Mouse (Mus musculus) heart, embryonic 12.5 days (tissue): ENCODE measurements at regions not wholly inside any gene's neighbourhood (a gene's known extent, or its start where the extent isn't known, plus 50 kb on each side); places are given as distances from the start of the nearest gene placed in this dataset.

Experiments used
- ATAC-seq: fragments of 200-750 bp; cut with Nextera tagmentation; 2 replicates; pipeline ENCODE4 v1.8.0; 2017; ENCODE audit warnings: moderate TSS enrichment, moderate library complexity; ENCODE audit not compliant: insufficient number of reproducible peaks, low FRiP score
- H3K27ac ChIP-seq: fragments of 300-500 bp; sonication (generic); 2 replicates; pipeline ENCODE4 v1.5.1; 2016; ENCODE audit warnings: mild to moderate bottlenecking, moderate library complexity; ENCODE audit not compliant: poor library complexity, severe bottlenecking
- H3K27me3 ChIP-seq: fragments of 300-500 bp; sonication (generic); replicated peaks from 2 replicates; pipeline ENCODE4 v1.6.1; 2016; ENCODE audit warnings: mild to moderate bottlenecking, moderate library complexity
- H3K36me3 ChIP-seq: fragments of 300-500 bp; sonication (generic); 2 replicates; pipeline ENCODE4 v1.6.1; 2016; ENCODE audit warnings: mild to moderate bottlenecking, moderate library complexity
- H3K4me1 ChIP-seq: fragments of 300-500 bp; sonication (generic); replicated peaks from 2 replicates; pipeline ENCODE4 v1.6.1; 2016; ENCODE audit warnings: mild to moderate bottlenecking
- H3K4me2 ChIP-seq: fragments of 300-500 bp; sonication (generic); 2 replicates; pipeline ENCODE4 v1.6.1; 2016; ENCODE audit warnings: mild to moderate bottlenecking, moderate library complexity
- H3K4me3 ChIP-seq: fragments of 300-500 bp; sonication (generic); 2 replicates; pipeline ENCODE4 v1.5.1; 2016; ENCODE audit warnings: mild to moderate bottlenecking
- H3K9ac ChIP-seq: fragments of 300-500 bp; sonication (generic); 2 replicates; pipeline ENCODE4 v1.6.1; 2016; ENCODE audit warnings: mild to moderate bottlenecking, moderate library complexity
- H3K9me3 ChIP-seq: fragments of 300-500 bp; sonication (generic); replicated peaks from 2 replicates; pipeline ENCODE4 v1.6.1; 2016; ENCODE audit warnings: mild to moderate bottlenecking, moderate library complexity
- WGBS: fragments of 180-500 bp; shearing (Covaris S2); methylation state at CpG from one replicate; pipeline ENCODE4 v1.1.7; 2016; 5-methylcytosine and 5-hydroxymethylcytosine counted together

DNA sequence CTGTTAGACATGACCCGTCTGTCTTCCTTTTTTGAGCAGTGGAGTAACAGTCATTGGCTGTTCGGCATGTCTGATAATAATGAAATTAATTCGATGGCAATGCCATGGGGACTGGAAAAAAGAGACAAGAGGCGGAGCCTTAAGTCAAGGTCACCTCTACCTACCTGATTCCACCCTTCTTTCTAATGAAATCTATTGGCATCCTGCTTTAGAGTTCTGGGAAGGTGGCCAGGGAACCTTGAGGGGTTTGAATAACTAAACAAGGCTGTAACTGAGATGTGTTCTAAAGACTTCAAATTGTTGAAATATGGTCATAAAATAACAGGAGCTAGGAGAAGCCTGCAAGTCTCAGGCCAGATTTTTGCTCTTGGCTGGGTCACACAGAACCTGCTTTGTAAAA is 116.1 kb downstream of the Amer2 start:
- no peak overlapping the region for H3K4me2 ChIP-seq
- no peaks in the 10 kb centered on the region for H3K36me3 ChIP-seq
- WGBS, result 77% methylated on average over 4 of the region's 4 CpGs
- H3K9me3 ChIP-seq, result no peaks in the 10 kb centered on the region
- peaks cover 24% of the 10 kb centered on the region for H3K27me3 ChIP-seq
- ATAC-seq, result no peak
- no peak overlapping the region for H3K4me3 ChIP-seq
- no peak overlapping the region for H3K9ac ChIP-seq
- H3K27ac ChIP-seq, result no peak overlapping the region
- H3K4me1 ChIP-seq, result peaks cover 14% of the 10 kb centered on the region; the same call in 1 of the 2 replicates

DNA sequence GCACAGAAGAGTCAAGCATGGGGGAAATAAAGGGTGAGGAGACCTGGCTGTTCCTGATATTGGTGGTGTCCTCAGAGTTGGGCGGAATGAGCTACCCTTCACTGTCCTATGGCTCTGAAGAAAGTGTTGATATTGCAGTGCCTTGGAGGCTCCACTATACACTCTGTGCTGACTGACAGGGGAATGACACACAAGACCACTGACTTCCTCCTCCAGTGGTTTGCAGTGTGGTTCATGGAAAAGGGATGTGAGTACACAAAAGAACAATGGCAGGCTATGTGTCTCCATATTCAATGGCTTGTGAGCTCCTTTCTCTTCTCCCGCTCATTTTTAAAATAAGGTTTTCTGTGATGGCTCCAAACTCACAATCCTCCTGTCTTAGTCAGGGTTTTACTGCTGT is 117.8 kb downstream of the Amer2 start:
- no peak overlapping the region for H3K4me3 ChIP-seq
- no peak for ATAC-seq

GRCm38 (mm10) chr14:60495441-60495840 is 122.4 kb downstream of the Amer2 start:
- no peaks in the 10 kb centered on the region for H3K9me3 ChIP-seq
- 78% methylated on average over 5 of the region's 5 CpGs for WGBS
- ATAC-seq, result no peak

More for the DNA sequence above, 117.8 kb downstream of the Amer2 start:
- H3K4me2 ChIP-seq, result no peak overlapping the region
- no peaks in the 10 kb centered on the region for H3K9me3 ChIP-seq
- H3K4me1 ChIP-seq, result peaks cover 5% of the 10 kb centered on the region; the same call in 1 of the 2 replicates
- no peak overlapping the region for H3K9ac ChIP-seq
- 0 out of 2 replicates have a peak, but pooled peaks cover 6% of the 10 kb centered on the region for H3K27me3 ChIP-seq
- H3K36me3 ChIP-seq, result no peaks in the 10 kb centered on the region
- 92% methylated on average over 2 of the region's 2 CpGs for WGBS
- H3K27ac ChIP-seq, result no peak overlapping the region

GRCm38 (mm10) chr14:60502552-60502951 is 129.5 kb downstream of the Amer2 start:
- Histone ChIP-seq H3K4me2 (no peak overlapping the region), H3K27ac (no peak overlapping the region), H3K4me1 (peaks cover 11% of the 10 kb centered on the region), H3K9ac (no peak overlapping the region), H3K36me3 (no peaks in the 10 kb centered on the region), H3K27me3 (no peaks in the 10 kb centered on the region), H3K9me3 (no peaks in the 10 kb centered on the region), H3K4me3 (no peak overlapping the region)
- ATAC-seq, result no peak
- 80% methylated on average over 6 of the region's 6 CpGs for WGBS

More at GRCm38 (mm10) chr14:60495441-60495840, 122.4 kb downstream of the Amer2 start:
- Histone ChIP-seq H3K4me3 (no peak overlapping the region), H3K36me3 (no peaks in the 10 kb centered on the region), H3K4me1 (no peaks in the 10 kb centered on the region), H3K9ac (no peak overlapping the region), H3K4me2 (no peak overlapping the region), H3K27ac (no peak overlapping the region), H3K27me3 (no peaks in the 10 kb centered on the region)

DNA sequence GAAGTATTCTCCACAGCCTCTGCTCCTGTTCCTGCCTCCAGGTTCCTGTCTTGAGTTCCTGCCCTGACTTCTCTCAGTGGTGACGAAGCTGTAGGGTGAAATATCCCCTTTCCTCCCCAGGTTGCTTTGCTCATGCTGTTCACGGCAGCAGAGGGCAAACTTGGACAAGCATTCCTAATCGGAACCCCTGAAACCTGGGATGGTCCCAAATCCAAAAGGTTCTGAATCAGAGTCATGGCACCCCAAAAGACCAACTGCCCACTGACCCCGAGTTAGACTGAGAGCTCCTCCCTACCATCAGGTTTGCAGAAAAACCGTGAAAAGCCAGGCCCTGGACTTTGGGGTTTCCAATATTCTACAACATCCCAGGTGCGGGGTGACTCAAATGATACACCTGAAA is 128.7 kb upstream of the Spata13 start:
- 87% methylated on average over 6 of the region's 6 CpGs for WGBS
- Histone ChIP-seq H3K27me3 (no peaks in the 10 kb centered on the region), H3K9ac (no peak overlapping the region), H3K4me1 (peaks cover 11% of the 10 kb centered on the region), H3K4me2 (no peak overlapping the region), H3K36me3 (no peaks in the 10 kb centered on the region), H3K9me3 (no peaks in the 10 kb centered on the region), H3K27ac (no peak overlapping the region), H3K4me3 (no peak overlapping the region)
- ATAC-seq, result no peak

- Histone ChIP-seq H3K27me3 (no peaks in the 10 kb centered on the region), H3K27ac (peak overlapping the region; percentile 3; the same call in 1 of the 2 replicates), H3K4me1 (peaks cover 11% of the 10 kb centered on the region), H3K9me3 (no peaks in the 10 kb centered on the region), H3K36me3 (no peaks in the 10 kb centered on the region), H3K9ac (no peak overlapping the region), H3K4me2 (peak overlapping the region; percentile 56), H3K4me3 (peak overlapping the region; percentile 15)
- 32% methylated on average over 12 of the region's 12 CpGs for WGBS
- no peak for ATAC-seq
Observed at GRCm38 (mm10) chr14:60506296-60506695, 127.5 kb upstream of the Spata13 start.

DNA sequence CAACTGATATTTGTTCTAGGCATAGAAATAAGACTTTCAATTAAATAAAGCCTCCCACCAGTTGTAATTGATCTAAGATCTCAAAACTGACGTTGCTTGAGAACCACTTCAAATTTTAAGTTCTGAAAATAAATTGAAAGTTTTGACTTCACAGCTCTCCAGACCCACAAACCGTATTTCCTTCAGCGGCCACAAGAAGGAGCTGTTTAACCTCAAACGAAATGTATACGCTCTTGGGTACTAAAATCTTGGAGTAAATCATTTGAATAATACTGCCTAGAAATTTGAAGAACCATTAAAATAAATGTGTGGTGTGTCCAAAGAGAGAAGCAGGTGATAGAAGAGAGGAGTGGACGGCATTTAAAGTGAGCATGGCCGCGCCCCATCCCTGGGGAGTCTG is 120.2 kb upstream of the Spata13 start:
- Histone ChIP-seq H3K27me3 (no peaks in the 10 kb centered on the region), H3K9ac (no peak overlapping the region), H3K36me3 (no peaks in the 10 kb centered on the region), H3K9me3 (no peaks in the 10 kb centered on the region), H3K4me3 (no peak overlapping the region), H3K4me1 (no peaks in the 10 kb centered on the region), H3K4me2 (no peak overlapping the region), H3K27ac (no peak overlapping the region)
- 23% methylated on average over 8 of the region's 8 CpGs for WGBS
- no peak for ATAC-seq

DNA sequence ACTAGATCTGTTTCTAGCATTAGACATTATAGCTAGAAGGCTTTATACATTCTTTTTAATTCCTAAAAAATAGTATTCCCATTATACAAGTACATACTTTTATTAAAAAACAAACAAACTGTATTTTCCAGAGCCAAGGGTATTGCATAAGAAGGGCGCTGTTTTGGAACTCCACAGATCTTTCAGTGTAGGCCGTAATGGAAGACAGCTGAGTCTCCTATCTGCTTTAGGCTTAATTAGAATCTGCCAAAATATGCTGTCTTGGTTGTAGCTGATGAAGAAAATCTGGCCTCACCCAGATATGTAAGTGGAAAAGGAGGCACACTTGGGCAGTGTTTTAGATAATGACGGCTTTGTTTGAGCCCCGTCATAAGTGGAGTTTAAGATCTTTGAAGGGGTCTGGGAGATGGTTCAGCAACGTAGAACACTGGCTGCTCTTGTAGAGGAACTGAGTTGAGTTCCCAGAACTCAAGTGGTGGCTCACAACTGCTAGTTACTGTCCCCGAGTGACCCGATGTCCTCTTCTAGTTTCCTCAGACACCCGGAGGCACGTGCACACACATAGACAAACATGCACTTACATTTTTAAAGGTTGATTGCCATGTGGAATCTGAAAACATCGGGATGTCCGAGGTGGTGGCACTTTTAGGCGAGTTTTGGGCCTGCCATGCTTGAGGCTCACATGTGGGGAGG is 118.6 kb upstream of the Spata13 start:
- no peak overlapping the region for H3K9ac ChIP-seq
- H3K27ac ChIP-seq, result no peak overlapping the region
- no peak for ATAC-seq
- H3K27me3 ChIP-seq, result no peaks in the 10 kb centered on the region
- no peaks in the 10 kb centered on the region for H3K4me1 ChIP-seq
- 68% methylated on average over 12 of the region's 12 CpGs for WGBS
- no peak overlapping the region for H3K4me3 ChIP-seq
- no peaks in the 10 kb centered on the region for H3K36me3 ChIP-seq
- H3K9me3 ChIP-seq, result no peaks in the 10 kb centered on the region
- H3K4me2 ChIP-seq, result no peak overlapping the region

GRCm38 (mm10) chr14:60517891-60518290 is 115.9 kb upstream of the Spata13 start:
- H3K4me2 ChIP-seq, result no peak overlapping the region
- no peaks in the 10 kb centered on the region for H3K27me3 ChIP-seq
- no peak overlapping the region for H3K9ac ChIP-seq
- H3K36me3 ChIP-seq, result no peaks in the 10 kb centered on the region
- no peak overlapping the region for H3K4me3 ChIP-seq
- H3K9me3 ChIP-seq, result no peaks in the 10 kb centered on the region
- H3K4me1 ChIP-seq, result no peaks in the 10 kb centered on the region
- H3K27ac ChIP-seq, result no peak overlapping the region
- 89% methylated on average over 11 of the region's 11 CpGs for WGBS
- ATAC-seq, result no peak

GRCm38 (mm10) chr14:60523010-60523409 is 110.8 kb upstream of the Spata13 start:
- H3K36me3 ChIP-seq, result no peaks in the 10 kb centered on the region
- no peak overlapping the region for H3K4me2 ChIP-seq
- H3K27ac ChIP-seq, result no peak overlapping the region
- WGBS, result 51% methylated on average over 1 of the region's 1 CpGs
- no peak for ATAC-seq
- no peaks in the 10 kb centered on the region for H3K9me3 ChIP-seq
- H3K9ac ChIP-seq, result no peak overlapping the region
- H3K4me3 ChIP-seq, result no peak overlapping the region
- H3K4me1 ChIP-seq, result no peaks in the 10 kb centered on the region
- no peaks in the 10 kb centered on the region for H3K27me3 ChIP-seq

DNA sequence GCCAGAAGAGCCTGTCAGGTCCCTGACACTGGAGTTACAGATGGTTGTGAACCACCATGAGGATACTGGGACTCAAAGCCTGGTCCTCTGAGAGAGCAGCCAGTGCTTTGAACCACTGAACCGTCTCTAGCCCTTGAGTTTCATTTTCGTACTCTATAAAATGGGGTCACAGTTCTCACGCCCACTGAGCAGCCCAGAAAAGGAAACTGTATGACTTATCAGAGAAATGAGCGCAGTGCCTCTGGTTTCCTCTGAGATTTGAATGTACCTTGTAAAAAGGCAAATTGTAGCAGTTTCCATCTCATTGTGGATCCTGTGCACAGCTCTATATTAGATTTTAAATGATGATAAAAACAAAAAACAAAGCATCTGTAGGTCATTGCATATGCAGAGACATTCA is 108.9 kb upstream of the Spata13 start:
- no peak overlapping the region for H3K4me3 ChIP-seq
- H3K9ac ChIP-seq, result no peak overlapping the region
- no peaks in the 10 kb centered on the region for H3K9me3 ChIP-seq
- WGBS, result 62% methylated on average over 4 of the region's 4 CpGs
- no peak for ATAC-seq
- no peaks in the 10 kb centered on the region for H3K36me3 ChIP-seq
- H3K4me1 ChIP-seq, result peaks cover 8% of the 10 kb centered on the region
- H3K4me2 ChIP-seq, result no peak overlapping the region
- no peak overlapping the region for H3K27ac ChIP-seq
- H3K27me3 ChIP-seq, result no peaks in the 10 kb centered on the region
